Mouse (Mus musculus): ENCODE data around the gene Krt4. TPM values are rescaled to one million over a fixed set of nuclear protein-coding genes. Genes with fewer than 3 reads are reported as not detected.

The Krt4 gene
- polyA plus RNA-seq, 1 experiment, result not detected

DNA sequence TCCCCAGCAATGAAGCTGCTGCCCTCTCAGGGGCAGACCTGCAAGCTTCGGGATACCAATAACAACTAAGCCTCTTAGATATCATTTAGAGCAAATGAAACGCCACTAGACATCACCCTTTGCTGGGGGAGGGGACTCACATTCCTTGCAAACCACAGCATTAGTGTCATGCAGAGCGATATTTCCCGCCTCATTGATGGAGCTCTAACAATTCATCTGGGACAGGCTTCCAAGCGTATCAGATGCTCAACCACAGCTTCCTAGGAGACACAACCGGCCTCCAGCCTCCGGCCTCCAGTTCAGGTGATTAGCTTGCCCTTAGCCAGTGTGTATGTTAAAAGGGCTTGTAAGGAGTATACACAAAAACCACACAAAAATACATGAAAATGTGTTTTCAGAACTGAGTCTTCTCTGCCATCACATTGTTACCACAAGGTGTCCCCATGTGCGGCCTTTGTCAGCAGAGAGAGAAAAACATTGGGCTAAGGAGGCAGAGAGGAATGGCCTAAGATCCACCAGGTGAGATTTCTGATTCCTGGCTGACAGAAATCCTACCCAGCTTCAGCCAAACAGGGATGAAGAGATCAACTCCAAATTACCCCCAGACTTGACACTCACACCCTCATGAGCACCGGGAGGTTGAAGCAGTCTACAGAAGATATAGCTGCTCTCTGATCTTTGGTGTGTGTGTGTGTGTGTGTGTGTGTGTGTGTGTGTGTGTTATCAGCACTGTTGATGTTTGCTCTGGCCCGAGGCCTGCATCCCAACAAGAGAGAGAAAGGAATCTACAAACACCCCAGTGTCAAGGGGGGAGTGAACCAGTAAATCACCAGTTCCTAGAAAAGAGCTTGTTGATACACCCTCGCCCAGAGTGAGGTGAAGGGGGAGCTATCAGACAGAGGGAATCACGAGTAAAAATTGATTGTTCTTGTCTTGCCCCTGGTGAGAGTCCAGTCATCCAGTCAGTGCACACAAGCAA is 22.1 kb downstream of the Krt4 start:
- no peak for TF ChIP-seq CTCF (IDR thresholded peaks at IDR 0.05; ENCODE audit: low read depth, low read length)
- TF ChIP-seq POLR2A (IDR thresholded peaks at IDR 0.05; ENCODE audit: borderline replicate concordance, low read depth, low read length), result no peak
- no peak overlapping the region for H3K27ac ChIP-seq (ENCODE audit: insufficient read depth, low read depth, low read length)
- no peaks in the 10 kb centered on the region for H3K4me1 ChIP-seq (ENCODE audit: control insufficient read depth, insufficient read depth, low read length)
- H3K4me3 ChIP-seq (ENCODE audit: insufficient read depth, low read length), result no peak overlapping the region

DNA sequence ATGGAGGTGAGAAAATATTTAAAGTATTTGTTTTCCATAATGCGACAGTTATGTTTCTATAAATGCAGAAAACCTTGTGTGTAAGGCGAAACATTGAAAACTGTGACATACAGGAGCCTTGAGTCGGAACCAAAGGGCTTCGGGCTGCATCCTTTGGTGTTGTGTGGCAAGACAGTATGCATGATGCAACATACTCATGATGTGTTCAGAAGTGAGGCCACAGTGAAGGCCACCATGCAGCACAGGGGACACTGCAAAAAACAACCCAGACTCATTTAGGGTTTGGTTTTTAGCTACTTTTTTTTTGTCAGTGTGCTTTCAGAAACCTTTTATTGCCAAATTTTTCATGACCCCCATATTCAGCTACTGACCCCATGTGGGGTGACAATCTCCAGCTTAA is 29.3 kb downstream of the Krt4 start:
- no peak overlapping the region for H3K27ac ChIP-seq (ENCODE audit: insufficient read depth, low read depth, low read length)
- no peaks in the 10 kb centered on the region for H3K4me1 ChIP-seq (ENCODE audit: control insufficient read depth, insufficient read depth, low read length)
- TF ChIP-seq POLR2A (IDR thresholded peaks at IDR 0.05; ENCODE audit: borderline replicate concordance, low read depth, low read length) (no peak), CTCF (IDR thresholded peaks at IDR 0.05; ENCODE audit: low read depth, low read length) (no peak)
- no peak overlapping the region for H3K4me3 ChIP-seq (ENCODE audit: insufficient read depth, low read length)

DNA sequence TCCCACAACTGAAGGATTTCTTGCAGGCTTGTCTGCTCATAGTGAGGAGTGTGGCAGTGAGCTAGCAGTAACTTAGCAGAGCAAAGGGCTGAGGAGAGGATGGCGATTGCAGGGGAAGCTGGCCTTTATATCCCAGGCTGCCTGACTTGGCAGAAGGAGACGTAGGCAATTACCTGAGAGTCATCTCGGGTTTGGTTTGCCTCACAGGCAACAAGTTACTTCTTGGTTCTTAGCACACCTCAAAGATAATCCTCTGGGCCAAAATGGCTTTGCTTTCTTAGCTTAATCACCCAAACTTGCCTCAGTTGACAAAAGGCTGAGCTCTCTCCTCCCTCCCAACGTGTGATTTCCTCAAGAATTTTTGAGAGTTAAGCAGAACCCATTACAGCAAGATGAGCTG is 31.7 kb downstream of the Krt4 start, which contains the start of gene Krt76:
Gene Krt76, minus strand, starts transcription at position 101 of the 400 bp plus-strand sequence.
- Histone ChIP-seq H3K4me3 (ENCODE audit: insufficient read depth, low read length) (no peak within 1 kb of the TSS), H3K27ac (ENCODE audit: insufficient read depth, low read depth, low read length) (no peak within 1 kb of the TSS), H3K4me1 (ENCODE audit: control insufficient read depth, insufficient read depth, low read length) (no peaks in the 10 kb centered on the region)
- TF ChIP-seq POLR2A (IDR thresholded peaks at IDR 0.05; ENCODE audit: borderline replicate concordance, low read depth, low read length), result no peak
- TF ChIP-seq CTCF (IDR thresholded peaks at IDR 0.05; ENCODE audit: low read depth, low read length), result no peak

DNA sequence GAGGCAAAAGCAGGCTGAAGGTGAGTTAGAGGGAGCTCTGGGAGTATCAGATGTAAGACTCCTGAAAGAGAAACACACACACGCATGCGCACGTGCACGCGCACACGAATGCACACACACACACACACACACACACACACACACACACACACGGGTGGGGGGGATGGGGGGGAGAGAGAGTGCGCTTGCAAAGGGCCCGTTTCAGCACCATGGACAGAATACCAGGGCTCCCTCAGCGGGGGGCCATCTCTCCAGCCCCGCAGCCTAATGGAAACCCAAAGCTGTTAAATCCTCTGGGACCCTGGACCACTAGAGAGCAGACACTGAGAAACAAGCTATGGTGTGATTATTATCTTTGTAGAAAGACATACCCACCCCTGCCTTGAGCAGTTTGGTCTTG is 44.8 kb downstream of the Krt4 start:
- TF ChIP-seq POLR2A (IDR thresholded peaks at IDR 0.05; ENCODE audit: borderline replicate concordance, low read depth, low read length) (no peak), CTCF (IDR thresholded peaks at IDR 0.05; ENCODE audit: low read depth, low read length) (no peak)

DNA sequence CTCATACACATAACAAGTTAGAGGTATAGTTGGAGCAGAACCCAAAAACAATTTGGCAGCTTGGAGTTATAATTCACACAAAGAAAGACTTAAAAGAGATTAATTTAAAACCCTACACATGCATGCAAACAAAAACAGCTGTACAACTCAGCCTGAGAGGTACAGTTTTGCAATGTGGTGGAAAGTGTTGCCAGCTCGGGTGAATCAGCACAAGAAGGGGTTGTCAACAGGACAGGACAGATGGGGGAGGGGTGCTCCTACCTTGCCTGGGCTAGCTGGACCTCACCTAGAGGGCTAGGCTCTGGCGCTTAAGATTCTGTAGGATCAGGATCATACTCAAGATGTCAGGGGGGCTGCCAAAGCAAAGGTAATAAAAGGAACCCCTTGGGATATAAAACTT is 46.5 kb downstream of the Krt4 start:
- Histone ChIP-seq H3K27ac (ENCODE audit: insufficient read depth, low read depth, low read length) (no peak overlapping the region), H3K4me3 (ENCODE audit: insufficient read depth, low read length) (no peak overlapping the region), H3K4me1 (ENCODE audit: control insufficient read depth, insufficient read depth, low read length) (no peaks in the 10 kb centered on the region)
- TF ChIP-seq POLR2A (IDR thresholded peaks at IDR 0.05; ENCODE audit: borderline replicate concordance, low read depth, low read length) (no peak), CTCF (IDR thresholded peaks at IDR 0.05; ENCODE audit: low read depth, low read length) (no peak)

More for the DNA sequence above, 44.8 kb downstream of the Krt4 start:
- H3K4me1 ChIP-seq (ENCODE audit: control insufficient read depth, insufficient read depth, low read length), result no peaks in the 10 kb centered on the region
- H3K27ac ChIP-seq (ENCODE audit: insufficient read depth, low read depth, low read length), result no peak overlapping the region
- no peak overlapping the region for H3K4me3 ChIP-seq (ENCODE audit: insufficient read depth, low read length)

DNA sequence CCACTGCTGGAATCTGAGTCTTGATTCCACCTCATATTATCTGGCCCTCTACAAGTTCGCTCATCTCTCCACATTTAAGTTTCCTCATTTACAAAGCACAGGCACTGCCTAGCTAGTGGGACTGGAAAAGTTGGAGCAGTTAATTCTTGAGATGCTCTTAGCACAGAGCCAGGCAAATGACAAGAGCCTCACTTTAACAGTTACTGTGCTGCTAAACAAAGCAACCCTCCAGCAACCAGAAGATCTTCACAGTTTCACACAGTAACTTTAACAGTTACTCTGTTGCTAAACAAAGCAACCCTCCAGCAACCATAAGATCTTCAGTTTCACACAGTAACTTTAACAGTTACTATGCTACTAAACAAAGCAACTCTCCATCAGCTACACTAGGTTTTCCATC is 50.2 kb downstream of the Krt4 start:
- Histone ChIP-seq H3K4me1 (ENCODE audit: control insufficient read depth, insufficient read depth, low read length) (no peaks in the 10 kb centered on the region), H3K4me3 (ENCODE audit: insufficient read depth, low read length) (no peak overlapping the region), H3K27ac (ENCODE audit: insufficient read depth, low read depth, low read length) (no peak overlapping the region)
- TF ChIP-seq CTCF (IDR thresholded peaks at IDR 0.05; ENCODE audit: low read depth, low read length) (no peak), POLR2A (IDR thresholded peaks at IDR 0.05; ENCODE audit: borderline replicate concordance, low read depth, low read length) (no peak)

DNA sequence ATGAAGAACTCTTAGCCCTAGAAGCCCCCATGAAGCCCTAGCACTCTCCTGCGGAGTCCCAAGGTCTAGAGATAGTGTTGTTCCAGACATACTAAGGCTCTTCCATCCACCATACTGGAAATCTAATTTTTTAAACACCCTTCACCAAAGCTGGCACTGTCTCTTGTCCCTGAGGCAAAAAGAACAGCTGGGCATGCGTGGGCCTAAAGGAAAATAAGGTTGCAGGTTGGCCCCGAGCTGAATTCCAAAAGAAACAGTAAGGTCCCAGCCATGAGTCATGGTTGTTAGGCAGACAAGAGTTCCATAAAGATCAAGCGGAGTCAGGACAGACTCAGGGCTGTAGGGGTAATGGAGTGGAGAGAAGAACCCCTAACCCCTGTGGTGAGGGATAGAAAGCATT is 51.3 kb downstream of the Krt4 start:
- no peak overlapping the region for H3K4me3 ChIP-seq (ENCODE audit: insufficient read depth, low read length)
- no peak overlapping the region for H3K27ac ChIP-seq (ENCODE audit: insufficient read depth, low read depth, low read length)
- H3K4me1 ChIP-seq (ENCODE audit: control insufficient read depth, insufficient read depth, low read length), result no peaks in the 10 kb centered on the region
- no peak for TF ChIP-seq CTCF (IDR thresholded peaks at IDR 0.05; ENCODE audit: low read depth, low read length)
- no peak for TF ChIP-seq POLR2A (IDR thresholded peaks at IDR 0.05; ENCODE audit: borderline replicate concordance, low read depth, low read length)

DNA sequence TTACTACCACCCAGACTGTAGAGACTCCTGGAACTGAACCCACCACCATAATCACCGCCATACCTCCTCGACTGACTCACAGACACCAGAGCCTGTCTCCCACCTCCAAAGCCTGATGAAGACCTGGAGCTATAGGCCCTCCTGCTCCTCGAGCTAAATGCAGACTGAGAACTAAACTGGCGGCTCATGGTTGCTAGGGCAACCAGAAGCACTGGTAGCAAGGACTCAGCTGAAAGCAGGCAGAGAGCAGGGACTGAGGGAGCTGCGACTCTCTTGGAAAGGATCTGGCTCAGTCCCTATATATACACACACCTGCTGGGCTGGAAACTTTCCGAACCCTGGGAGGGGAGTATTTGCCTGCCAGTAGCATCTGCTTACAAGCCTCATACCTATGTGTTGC is 55.1 kb downstream of the Krt4 start, which contains the start of gene Krt77:
Gene Krt77, minus strand, starts transcription at position 275 of the 400 bp plus-strand sequence.
- Histone ChIP-seq H3K4me1 (ENCODE audit: control insufficient read depth, insufficient read depth, low read length) (no peaks in the 10 kb centered on the region), H3K27ac (ENCODE audit: insufficient read depth, low read depth, low read length) (no peak within 1 kb of the TSS), H3K4me3 (ENCODE audit: insufficient read depth, low read length) (no peak within 1 kb of the TSS)
- no peak for TF ChIP-seq CTCF (IDR thresholded peaks at IDR 0.05; ENCODE audit: low read depth, low read length)
- TF ChIP-seq POLR2A (IDR thresholded peaks at IDR 0.05; ENCODE audit: borderline replicate concordance, low read depth, low read length), result no peak

Other genes starting within 250 kb of the Krt4 start
- gene Krt6b, start 244.4 kb downstream of the Krt4 start, polyA plus RNA-seq (2012; ENCODE audit: insufficient read depth, insufficient read length, missing spikeins), result not detected in 2 replicates
- not detected in 2 replicates for gene Krt6a, start 230.4 kb downstream of the Krt4 start, polyA plus RNA-seq (2012; ENCODE audit: insufficient read depth, insufficient read length, missing spikeins)
- gene Krt5, start 211.8 kb downstream of the Krt4 start, polyA plus RNA-seq (2012; ENCODE audit: insufficient read depth, insufficient read length, missing spikeins), result 0.36 TPM in 1 of 2 replicates, not detected in the other
- gene Krt71, start 181.6 kb downstream of the Krt4 start, polyA plus RNA-seq (2012; ENCODE audit: insufficient read depth, insufficient read length, missing spikeins), result not detected in 2 replicates
- not detected in 2 replicates for gene Krt72, start 138.3 kb downstream of the Krt4 start, polyA plus RNA-seq (2012; ENCODE audit: insufficient read depth, insufficient read length, missing spikeins)
- gene Krt73, start 122.4 kb downstream of the Krt4 start, polyA plus RNA-seq (2012; ENCODE audit: insufficient read depth, insufficient read length, missing spikeins), result not detected in 2 replicates
- not detected in 2 replicates for gene Krt2, start 106.6 kb downstream of the Krt4 start, polyA plus RNA-seq (2012; ENCODE audit: insufficient read depth, insufficient read length, missing spikeins)
- not detected in 2 replicates for gene Krt1, start 73.9 kb downstream of the Krt4 start, polyA plus RNA-seq (2012; ENCODE audit: insufficient read depth, insufficient read length, missing spikeins)
- gene Krt77, start 55.0 kb downstream of the Krt4 start, polyA plus RNA-seq (2012; ENCODE audit: insufficient read depth, insufficient read length, missing spikeins), result 0.19 and 0.27 TPM in 2 replicates
- not detected in 2 replicates for gene Krt76, start 31.8 kb downstream of the Krt4 start, polyA plus RNA-seq (2012; ENCODE audit: insufficient read depth, insufficient read length, missing spikeins)
- not detected in 2 replicates for gene Krt79, start 15.6 kb upstream of the Krt4 start, polyA plus RNA-seq (2012; ENCODE audit: insufficient read depth, insufficient read length, missing spikeins)
- gene Krt78, start 29.6 kb upstream of the Krt4 start, polyA plus RNA-seq (2012; ENCODE audit: insufficient read depth, insufficient read length, missing spikeins), result not detected in 2 replicates
- not detected in 2 replicates for gene Krt8, start 79.7 kb upstream of the Krt4 start, polyA plus RNA-seq (2012; ENCODE audit: insufficient read depth, insufficient read length, missing spikeins)
- gene Krt18, start 103.4 kb upstream of the Krt4 start, polyA plus RNA-seq (2012; ENCODE audit: insufficient read depth, insufficient read length, missing spikeins), result not detected in 2 replicates
- gene Eif4b, start 149.0 kb upstream of the Krt4 start, polyA plus RNA-seq (2012; ENCODE audit: insufficient read depth, insufficient read length, missing spikeins), result 188 and 222 TPM in 2 replicates
- 1.4 and 2.1 TPM in 2 replicates for gene Tns2, start 175.7 kb upstream of the Krt4 start, polyA plus RNA-seq (2012; ENCODE audit: insufficient read depth, insufficient read length, missing spikeins)
- gene Spryd3, start 211.5 kb upstream of the Krt4 start, polyA plus RNA-seq (2012; ENCODE audit: insufficient read depth, insufficient read length, missing spikeins), result 20.8 and 21.4 TPM in 2 replicates
- gene Igfbp6, start 219.6 kb upstream of the Krt4 start, polyA plus RNA-seq (2012; ENCODE audit: insufficient read depth, insufficient read length, missing spikeins), result not detected in 2 replicates
- gene Soat2, start 225.8 kb upstream of the Krt4 start, polyA plus RNA-seq (2012; ENCODE audit: insufficient read depth, insufficient read length, missing spikeins), result 0.50 TPM in 1 of 2 replicates, not detected in the other

Measured in bone marrow macrophage, adult 2 months (primary cell).